Mouse (Mus musculus): ENCODE data around the gene Strip1.
A peak's percentile ranks its signal among the peaks of the same experiment; 100 is the strongest.
"Not testable (repeated sequence)": the region's sequence is repeated elsewhere in the genome, so short reads cannot be mapped to it uniquely, and the experiment has no call there.

The Strip1 gene

GRCm38 (mm10) chr3:107631523-107631958, at the start of gene Strip1:
TSS of gene Strip1 (minus strand) at chr3:107631694.
- DNase-seq: peak; percentile 97

GRCm38 (mm10) chr3:107680790-107681576, 49.5 kb upstream of the Strip1 start:
- DNase-seq: peak; percentile 68 to 72

- no peak for DNase-seq
Observed at GRCm38 (mm10) chr3:107671509-107671908, 40.0 kb upstream of the Strip1 start.

- DNase-seq: no peak
Observed at GRCm38 (mm10) chr3:107670500-107670899, 39.0 kb upstream of the Strip1 start.

DNA sequence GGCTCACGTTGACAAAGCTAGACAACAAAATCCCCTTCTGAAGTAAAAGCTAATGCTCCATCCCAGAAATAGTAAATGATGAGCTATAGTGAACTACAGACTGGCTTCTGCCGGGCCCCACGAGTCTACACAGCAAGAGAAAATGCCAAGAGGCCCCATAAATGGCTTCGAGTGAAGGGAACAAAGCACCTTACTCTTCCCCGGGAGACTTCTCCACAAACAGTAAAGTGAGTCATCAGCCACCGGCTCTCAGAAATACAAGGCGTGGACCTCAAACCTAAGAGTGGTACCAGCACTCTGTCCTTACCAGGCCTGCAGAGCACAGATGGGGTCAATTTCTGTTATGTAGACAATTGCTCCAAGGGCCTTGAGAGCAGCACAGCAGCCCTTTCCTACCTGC, 37.3 kb upstream of the Strip1 start:
- no peak for DNase-seq

DNA sequence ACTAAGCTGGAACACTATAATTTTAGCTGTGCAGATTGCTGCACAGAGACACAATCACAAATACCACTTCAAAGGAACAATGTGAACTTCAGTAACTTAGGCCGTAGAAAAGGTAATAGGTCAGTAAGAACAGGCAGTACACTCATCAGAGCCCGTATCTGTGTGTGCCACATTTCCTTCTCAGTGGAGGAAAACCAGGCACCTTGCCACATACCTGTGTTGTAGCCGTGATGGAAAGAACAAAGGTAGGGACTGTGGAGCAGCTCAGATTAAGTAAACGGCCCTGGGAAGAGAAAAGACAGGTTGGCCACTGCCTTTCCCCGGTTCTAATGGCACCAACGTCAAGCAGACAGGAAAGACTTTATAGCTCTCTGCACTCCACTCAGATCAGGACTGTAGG, 35.9 kb upstream of the Strip1 start:
- no peak for DNase-seq

DNA sequence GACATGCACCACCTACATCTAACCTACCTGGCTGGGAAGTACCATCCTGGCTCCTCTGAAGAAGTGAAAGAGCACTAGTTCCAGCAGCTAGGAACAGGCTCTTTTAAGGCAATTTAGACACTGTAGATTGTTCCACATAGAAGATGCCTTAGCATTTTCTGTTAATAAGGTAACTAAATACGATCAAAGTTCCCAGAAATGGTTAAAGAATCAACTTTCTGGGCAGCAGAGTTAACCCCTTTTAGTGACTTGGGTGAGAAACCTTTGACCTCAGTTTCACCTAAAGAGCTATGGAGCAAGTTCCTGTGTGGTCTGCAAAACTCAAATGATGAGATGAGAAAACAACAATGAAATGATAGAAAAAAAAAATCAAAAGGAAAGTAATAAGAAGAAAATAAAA, 33.1 kb upstream of the Strip1 start:
- no peak for DNase-seq

DNA sequence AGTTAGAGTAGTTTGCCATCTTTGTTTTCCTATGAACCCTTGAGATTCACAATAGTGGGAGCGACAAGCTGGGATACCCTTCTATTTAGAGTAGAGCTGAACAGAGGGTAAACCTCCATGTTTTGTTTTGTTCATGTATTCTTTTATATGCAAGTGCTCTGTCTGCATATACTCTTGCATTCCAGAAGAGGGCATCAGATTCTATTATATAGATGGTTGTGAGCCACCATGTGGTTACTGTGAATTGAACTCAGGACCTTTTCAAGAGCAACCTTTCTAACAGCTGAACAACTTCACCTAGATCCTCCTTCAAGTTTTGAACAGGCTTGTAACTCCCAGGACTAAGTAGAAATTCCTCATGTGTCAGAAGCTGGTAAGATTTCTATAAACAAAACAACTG, 27.5 kb upstream of the Strip1 start:
- no peak for DNase-seq

DNA sequence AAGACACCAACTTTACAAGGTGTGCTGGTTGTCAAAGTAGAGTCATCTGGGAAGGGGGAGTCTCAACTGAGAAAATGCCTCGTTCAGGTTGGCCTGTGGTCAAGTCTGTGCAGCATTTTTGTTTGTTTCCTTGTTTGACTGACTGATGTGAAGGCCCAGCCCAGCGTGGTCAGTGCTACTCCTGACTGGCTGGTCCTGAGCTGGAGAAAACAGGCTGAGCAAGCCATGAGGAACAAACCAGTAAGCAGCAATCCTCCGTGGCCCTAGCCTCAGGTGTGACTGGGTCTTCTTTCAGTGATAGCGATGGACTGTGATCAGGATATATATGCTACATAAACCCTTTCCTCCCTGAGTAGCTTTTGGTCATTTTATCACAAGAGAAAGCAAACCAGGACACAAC, 25.4 kb upstream of the Strip1 start:
- DNase-seq: no peak

- no peak for DNase-seq
Observed at GRCm38 (mm10) chr3:107656151-107656550, 24.7 kb upstream of the Strip1 start.

DNA sequence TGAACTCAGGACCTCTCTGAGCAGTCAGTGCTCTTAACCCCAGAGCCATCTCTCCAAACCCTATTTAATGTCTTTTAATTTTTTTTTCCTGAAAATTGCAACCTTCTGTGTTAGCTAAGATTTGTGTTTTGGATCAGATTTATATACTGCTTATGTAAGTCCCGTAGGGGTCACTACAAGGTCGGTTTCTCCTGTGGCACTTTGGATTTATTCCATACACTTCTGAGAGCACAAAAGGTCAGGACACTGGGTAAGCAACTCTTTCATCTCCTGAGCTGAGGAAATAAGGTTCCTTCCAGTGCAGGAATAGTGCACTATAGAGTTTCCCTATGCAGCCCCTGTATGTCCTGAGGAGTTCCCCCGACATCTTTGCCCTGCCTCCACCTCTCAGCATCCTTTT, 24.0 kb upstream of the Strip1 start:
- no peak for DNase-seq

DNA sequence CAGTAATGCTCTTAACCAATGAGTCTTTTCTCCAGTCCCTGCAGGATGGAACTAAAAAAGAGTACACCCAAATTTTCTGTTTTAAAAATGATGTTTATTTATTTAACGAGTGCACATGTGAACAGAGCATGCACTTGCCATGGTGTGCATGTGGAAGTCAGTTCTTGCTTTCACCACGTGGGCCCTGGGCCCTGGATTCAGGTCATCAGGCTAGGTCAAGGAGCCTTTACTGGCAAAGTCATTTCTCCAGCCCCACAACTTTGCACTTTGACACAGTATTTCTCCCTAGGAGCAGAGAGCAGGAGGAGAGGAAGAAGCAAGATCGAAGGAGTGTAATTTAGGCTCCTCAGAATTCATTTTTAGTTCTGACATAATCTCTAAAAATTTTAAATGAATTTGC, 23.4 kb upstream of the Strip1 start:
- DNase-seq: no peak

DNA sequence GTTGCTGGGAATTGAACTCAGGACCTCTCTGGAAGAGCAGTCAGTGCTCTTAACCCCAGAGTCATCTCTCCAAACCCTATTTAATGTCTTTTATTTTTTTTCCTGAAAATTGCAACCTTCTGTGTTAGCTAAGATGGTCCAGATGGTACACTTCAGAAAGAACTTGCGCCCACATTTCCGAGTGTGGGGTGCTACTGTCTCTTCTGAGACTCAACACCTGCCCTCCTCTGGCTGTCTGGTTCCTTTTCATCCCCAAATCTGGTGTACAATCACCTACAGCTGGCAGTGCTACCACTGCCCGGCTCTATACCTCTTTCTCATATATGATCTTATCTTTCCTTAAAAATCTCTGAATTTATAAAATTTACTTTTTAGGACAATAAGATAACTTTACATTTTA, 21.5 kb upstream of the Strip1 start:
- DNase-seq: no peak

DNA sequence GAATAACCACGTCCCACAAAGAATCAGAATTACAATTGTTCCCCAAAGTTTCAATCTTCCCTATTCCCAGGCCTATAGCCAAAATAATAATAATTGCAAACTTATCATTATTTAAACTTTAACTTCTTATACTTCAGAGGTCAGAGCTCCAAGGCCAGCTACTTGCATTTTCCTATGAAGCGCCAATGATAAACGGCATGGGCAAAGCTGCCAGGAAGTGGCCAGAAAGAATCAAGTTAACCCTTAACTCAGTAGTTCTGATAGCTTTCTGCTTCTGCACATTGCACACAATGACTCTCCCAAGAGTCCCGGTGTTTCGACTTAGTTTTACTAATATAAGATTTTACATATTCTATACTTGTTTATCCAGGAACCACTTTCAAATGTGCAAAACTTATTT, 18.8 kb upstream of the Strip1 start:
- DNase-seq: not testable (repeated sequence)

DNA sequence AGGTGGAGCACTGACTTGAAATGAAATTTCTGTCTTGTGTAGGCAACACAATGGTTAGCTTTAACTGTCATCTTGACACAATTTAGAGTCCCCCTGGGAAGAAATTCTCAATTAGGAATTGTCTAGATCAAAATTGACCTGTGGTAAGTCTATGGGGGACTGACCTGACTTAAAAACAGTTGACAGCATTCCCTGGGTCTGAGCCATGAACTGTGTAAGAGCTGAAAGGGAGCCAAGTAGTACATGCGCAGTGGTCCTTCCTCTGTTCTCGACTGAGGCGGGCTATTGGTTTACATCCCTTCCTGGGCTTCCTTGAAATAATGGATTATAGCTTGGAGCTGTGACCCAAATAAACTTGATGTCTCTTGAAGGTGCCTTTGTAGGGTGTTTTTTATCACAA, 15.5 kb upstream of the Strip1 start:
- DNase-seq: peak; percentile 48 to 52

DNA sequence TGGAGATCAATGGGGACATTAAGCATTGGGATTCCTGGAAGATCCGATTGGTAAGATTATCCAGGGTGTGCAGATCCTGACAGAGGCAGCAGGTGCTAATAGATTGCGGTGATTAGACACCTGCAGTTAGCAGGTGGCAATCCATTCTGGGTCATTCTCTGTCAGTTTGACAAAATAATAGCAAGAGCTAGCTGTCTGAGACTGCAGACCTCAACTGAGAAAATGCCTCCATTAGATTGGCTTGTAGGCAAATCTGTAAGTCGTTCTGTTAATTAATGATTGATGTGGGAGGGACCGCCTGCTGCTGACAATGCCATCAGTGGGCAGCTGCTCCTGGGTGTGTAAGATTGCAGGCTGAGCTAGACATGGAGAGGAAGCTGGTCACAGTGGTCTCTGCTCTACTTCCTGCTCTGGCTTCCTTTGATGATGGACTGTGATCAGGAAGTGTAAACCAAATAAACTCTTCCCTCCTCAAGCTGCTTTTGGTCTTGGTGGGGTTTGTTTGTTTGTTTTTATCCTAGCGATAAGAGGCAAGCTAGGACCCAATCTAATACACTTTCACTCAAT, 6.2 kb upstream of the Strip1 start:
- no peak for DNase-seq

GRCm38 (mm10) chr3:107636236-107636635, 4.7 kb upstream of the Strip1 start:
- no peak for DNase-seq

- no peak for DNase-seq
Observed at GRCm38 (mm10) chr3:107635836-107636235, 4.3 kb upstream of the Strip1 start.

DNA sequence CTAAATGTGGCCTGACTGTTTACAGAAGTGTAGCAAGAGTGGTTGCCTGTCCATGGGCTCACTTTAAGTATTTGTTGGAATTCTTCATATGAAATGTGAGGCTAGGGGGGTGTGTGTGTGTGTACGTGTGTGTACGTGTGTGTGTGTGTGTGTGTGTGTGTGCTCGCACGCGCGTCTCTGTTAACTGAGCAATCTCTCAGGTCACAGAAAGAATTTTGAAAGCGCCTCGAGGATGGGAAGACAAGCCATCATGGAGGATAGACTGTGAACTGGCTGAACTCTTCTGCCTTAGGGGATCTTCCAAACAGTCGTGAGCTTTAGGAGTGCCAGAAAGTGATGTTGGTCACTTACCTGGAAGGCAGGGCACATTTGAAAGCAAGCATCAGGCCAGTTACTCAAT, 2.4 kb upstream of the Strip1 start:
- no peak for DNase-seq

DNA sequence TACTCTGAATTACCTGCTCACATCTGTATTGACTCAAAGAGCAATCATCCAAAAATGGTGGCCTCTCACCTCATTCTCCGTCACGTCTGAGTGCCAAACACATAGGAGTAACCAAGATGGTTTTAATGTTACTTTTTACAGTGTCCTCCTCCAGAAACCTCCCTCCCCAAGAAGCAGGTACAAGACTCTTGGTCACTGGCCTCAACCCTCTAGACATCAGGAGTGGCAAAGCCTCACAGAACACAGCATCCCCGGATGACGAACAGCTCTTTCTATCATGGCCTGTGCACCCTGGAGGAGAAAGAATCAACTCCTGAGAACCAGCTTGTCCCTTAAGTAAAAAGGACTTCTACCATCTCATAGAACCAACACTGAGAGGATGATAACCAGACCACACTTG, 1.3 kb upstream of the Strip1 start:
- DNase-seq: no peak

- peak; percentile 82 to 83 for DNase-seq
Observed at GRCm38 (mm10) chr3:107630682-107631522, 592 bp downstream of the Strip1 start, which contains the start of gene Gm10961. TSS of gene Gm10961 (plus strand) at chr3:107631322.

DNA sequence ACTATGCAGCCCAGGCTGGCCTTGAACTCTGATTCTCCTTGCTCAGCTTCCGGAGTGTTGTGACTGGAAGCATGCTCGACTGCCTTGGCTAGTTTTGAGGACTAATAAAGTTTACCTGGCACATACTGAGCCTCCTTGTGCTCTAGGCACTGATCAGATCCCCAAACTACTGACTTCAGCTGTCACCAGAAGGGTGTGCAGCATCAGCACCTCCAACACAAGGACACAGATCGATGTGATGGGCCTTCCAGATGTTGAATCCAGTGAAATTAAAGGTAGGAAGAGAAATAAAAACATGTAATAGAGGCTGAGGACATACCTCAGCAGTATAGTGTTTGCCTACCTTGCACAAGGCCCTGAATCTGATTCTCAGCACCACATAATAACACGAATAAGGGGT, 2.1 kb downstream of the Strip1 start:
- no peak for DNase-seq

- DNase-seq: no peak
Observed at GRCm38 (mm10) chr3:107628551-107628950, 2.9 kb downstream of the Strip1 start.

- no peak for DNase-seq
Observed at GRCm38 (mm10) chr3:107627641-107628040, 3.9 kb downstream of the Strip1 start.
